Mouse (Mus musculus): Measurements from ENCODE around the gene Ecpas. TPM values are rescaled to one million over a fixed set of nuclear protein-coding genes. Genes with fewer than 3 reads are reported as not detected.

Ecpas gene
- polyA plus RNA-seq, 1 experiment from 2014 or later, result 47.7 TPM

DNA sequence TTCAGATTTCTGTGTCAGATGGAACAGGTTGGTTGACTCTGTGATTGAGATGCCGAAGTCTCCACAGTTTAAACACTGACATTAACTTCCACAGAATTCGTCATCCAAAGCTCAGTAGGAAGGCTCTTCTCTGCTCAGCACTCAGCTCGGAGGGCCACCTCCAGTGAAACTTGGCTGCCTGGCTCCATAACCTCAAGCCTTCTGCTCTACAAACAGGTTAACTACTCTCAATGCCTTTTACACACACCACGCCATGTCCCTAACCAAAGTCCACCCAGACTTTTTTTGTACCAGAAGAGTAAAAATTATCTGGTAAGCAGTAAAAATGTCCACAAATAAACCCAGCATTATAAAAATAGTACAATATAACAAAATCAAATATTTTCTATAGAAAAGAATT is 15.1 kb downstream of the Ecpas start:
- Histone ChIP-seq H3K36me3 (ENCODE audit: control insufficient read depth, insufficient read depth, low read length) (no peaks in the 10 kb centered on the region), H3K4me2 (ENCODE audit: low read depth) (no peak overlapping the region), H3K27ac (ENCODE audit: low read depth, low read length) (no peak overlapping the region), H3K9ac (ENCODE audit: low read length) (no peak overlapping the region), H3K27me3 (ENCODE audit: control insufficient read depth, insufficient read depth, low read length) (no peaks in the 10 kb centered on the region), H3K9me3 (ENCODE audit: control insufficient read depth, low read length) (no peaks in the 10 kb centered on the region), H3K4me1 (ENCODE audit: control insufficient read depth, insufficient read depth, low read length) (no peaks in the 10 kb centered on the region), H3K4me3 (ENCODE audit: low read depth, low read length) (no peak overlapping the region)
- 71% methylated on average over 4 of the region's 4 CpGs for WGBS
- no peak for ATAC-seq (ENCODE audit: insufficient read depth, low FRiP score, low TSS enrichment)
- DNase-seq (ENCODE audit: low spot score), result no peak

DNA sequence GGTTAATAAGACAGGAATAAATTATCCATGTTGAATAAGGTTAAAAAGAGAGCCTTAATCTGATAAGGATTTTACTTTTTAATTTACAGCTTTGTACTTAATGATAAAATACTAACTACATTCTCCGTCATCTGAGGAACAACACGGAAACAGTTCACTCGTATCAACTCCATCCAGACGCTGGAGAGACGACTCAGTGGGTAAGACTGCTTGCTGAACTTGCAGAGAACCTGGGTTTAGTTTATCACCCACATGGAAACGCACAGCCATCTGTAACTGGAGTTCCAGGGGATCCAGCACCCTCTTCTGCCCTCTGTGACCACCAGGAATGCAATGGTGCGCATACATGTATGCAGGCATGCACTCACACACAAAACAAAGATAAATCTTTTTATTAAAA is 18.1 kb downstream of the Ecpas start:
- no peaks in the 10 kb centered on the region for H3K4me1 ChIP-seq (ENCODE audit: control insufficient read depth, insufficient read depth, low read length)
- no peak overlapping the region for H3K4me3 ChIP-seq (ENCODE audit: low read depth, low read length)
- WGBS, result 86% methylated on average over 7 of the region's 7 CpGs
- no peak for DNase-seq (ENCODE audit: low spot score)
- H3K9me3 ChIP-seq (ENCODE audit: control insufficient read depth, low read length), result no peaks in the 10 kb centered on the region
- no peak for ATAC-seq (ENCODE audit: insufficient read depth, low FRiP score, low TSS enrichment)
- H3K9ac ChIP-seq (ENCODE audit: low read length), result no peak overlapping the region
- H3K4me2 ChIP-seq (ENCODE audit: low read depth), result no peak overlapping the region
- H3K27me3 ChIP-seq (ENCODE audit: control insufficient read depth, insufficient read depth, low read length), result no peaks in the 10 kb centered on the region
- H3K36me3 ChIP-seq (ENCODE audit: control insufficient read depth, insufficient read depth, low read length), result no peaks in the 10 kb centered on the region
- H3K27ac ChIP-seq (ENCODE audit: low read depth, low read length), result no peak overlapping the region

DNA sequence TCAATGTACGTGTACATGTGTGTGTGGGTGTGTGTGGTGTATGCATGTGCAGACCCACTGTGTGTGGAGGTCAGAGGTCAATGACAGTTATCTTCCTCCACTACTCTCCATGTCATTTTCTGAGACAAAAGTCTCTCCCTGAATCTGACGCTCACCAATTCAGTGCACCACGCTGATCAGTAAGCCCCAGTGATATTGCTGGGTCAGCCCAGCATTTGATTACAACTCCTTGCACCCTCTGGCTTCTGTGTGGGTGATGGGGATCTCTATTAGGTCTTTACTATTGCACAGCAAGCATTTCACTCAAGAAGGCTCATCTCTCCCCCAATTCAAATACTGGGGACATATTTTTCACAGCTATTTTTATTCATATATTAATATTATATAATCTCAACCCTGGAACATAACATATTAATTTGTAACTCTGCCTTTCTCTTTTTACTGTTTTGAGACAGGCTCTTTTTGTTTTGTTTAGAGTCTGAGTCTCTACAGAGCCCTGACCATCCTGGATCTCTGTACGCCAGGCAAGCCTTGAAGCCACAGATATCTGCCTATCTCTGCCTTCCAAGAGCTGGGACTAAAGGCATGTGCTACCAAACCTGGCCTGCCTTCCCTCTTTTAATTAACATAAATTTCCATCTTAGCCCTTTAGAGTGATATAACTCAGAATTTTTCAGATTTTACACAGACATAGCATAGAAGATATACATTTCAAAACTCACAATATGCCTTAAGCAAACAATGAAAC is 22.3 kb downstream of the Ecpas start:
- Histone ChIP-seq H3K9me3 (ENCODE audit: control insufficient read depth, low read length) (no peaks in the 10 kb centered on the region), H3K4me1 (ENCODE audit: control insufficient read depth, insufficient read depth, low read length) (no peaks in the 10 kb centered on the region), H3K27me3 (ENCODE audit: control insufficient read depth, insufficient read depth, low read length) (no peaks in the 10 kb centered on the region), H3K27ac (ENCODE audit: low read depth, low read length) (no peak overlapping the region), H3K9ac (ENCODE audit: low read length) (no peak overlapping the region), H3K36me3 (ENCODE audit: control insufficient read depth, insufficient read depth, low read length) (no peaks in the 10 kb centered on the region), H3K4me2 (ENCODE audit: low read depth) (no peak overlapping the region), H3K4me3 (ENCODE audit: low read depth, low read length) (no peak overlapping the region)
- ATAC-seq (ENCODE audit: insufficient read depth, low FRiP score, low TSS enrichment) (no peak), DNase-seq (ENCODE audit: low spot score) (no peak)
- 92% methylated on average over 4 of the region's 4 CpGs for WGBS

DNA sequence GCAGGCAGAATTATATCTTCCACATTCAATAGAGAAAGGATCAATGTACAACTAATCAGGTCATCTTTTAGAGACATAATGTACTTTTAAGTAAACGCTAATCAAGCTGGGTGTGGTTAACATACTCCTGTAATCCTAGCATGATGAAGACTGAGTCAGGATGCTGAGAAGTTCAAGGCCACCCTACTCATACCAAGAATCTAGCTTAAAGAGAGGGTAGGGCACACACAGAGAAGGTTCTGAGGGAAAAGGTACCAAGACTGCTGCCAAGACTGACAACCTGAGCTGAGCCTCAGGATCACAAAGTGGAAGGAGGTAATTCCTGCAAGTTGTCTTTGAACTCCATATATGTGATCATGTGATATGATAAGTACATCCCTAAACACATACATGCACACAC is 24.0 kb downstream of the Ecpas start:
- no peak overlapping the region for H3K9ac ChIP-seq (ENCODE audit: low read length)
- H3K36me3 ChIP-seq (ENCODE audit: control insufficient read depth, insufficient read depth, low read length), result no peaks in the 10 kb centered on the region
- H3K4me1 ChIP-seq (ENCODE audit: control insufficient read depth, insufficient read depth, low read length), result no peaks in the 10 kb centered on the region
- no peak for ATAC-seq (ENCODE audit: insufficient read depth, low FRiP score, low TSS enrichment)
- WGBS, result 93% methylated on average over 1 of the region's 1 CpGs
- H3K27ac ChIP-seq (ENCODE audit: low read depth, low read length), result no peak overlapping the region
- H3K4me2 ChIP-seq (ENCODE audit: low read depth), result no peak overlapping the region
- no peaks in the 10 kb centered on the region for H3K9me3 ChIP-seq (ENCODE audit: control insufficient read depth, low read length)
- DNase-seq (ENCODE audit: low spot score), result no peak
- no peaks in the 10 kb centered on the region for H3K27me3 ChIP-seq (ENCODE audit: control insufficient read depth, insufficient read depth, low read length)
- H3K4me3 ChIP-seq (ENCODE audit: low read depth, low read length), result no peak overlapping the region

DNA sequence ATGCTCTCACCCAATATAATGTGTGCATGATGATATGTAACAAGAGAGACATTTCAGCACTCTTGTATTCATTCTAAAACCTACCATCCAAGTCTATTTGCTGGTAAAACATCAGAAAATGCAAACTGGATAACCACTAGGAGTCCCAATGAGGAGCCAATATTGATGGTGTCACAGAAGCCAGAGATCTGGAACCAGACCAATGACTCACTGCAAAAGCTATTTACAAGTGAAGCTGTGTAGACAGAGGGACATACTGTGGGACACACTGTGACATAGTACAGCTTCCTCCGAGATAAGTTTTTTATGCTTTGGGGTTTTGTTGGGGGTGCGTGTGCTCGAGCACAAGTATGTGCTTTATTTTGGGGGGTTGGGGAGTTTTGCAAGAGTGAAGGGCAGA is 24.9 kb downstream of the Ecpas start:
- H3K9ac ChIP-seq (ENCODE audit: low read length), result no peak overlapping the region
- H3K4me2 ChIP-seq (ENCODE audit: low read depth), result no peak overlapping the region
- no peak for ATAC-seq (ENCODE audit: insufficient read depth, low FRiP score, low TSS enrichment)
- H3K4me3 ChIP-seq (ENCODE audit: low read depth, low read length), result no peak overlapping the region
- H3K27ac ChIP-seq (ENCODE audit: low read depth, low read length), result no peak overlapping the region
- H3K4me1 ChIP-seq (ENCODE audit: control insufficient read depth, insufficient read depth, low read length), result no peaks in the 10 kb centered on the region
- no peak for DNase-seq (ENCODE audit: low spot score)
- H3K27me3 ChIP-seq (ENCODE audit: control insufficient read depth, insufficient read depth, low read length), result no peaks in the 10 kb centered on the region
- no peaks in the 10 kb centered on the region for H3K36me3 ChIP-seq (ENCODE audit: control insufficient read depth, insufficient read depth, low read length)
- WGBS, result 96% methylated on average over 3 of the region's 3 CpGs
- H3K9me3 ChIP-seq (ENCODE audit: control insufficient read depth, low read length), result no peaks in the 10 kb centered on the region

DNA sequence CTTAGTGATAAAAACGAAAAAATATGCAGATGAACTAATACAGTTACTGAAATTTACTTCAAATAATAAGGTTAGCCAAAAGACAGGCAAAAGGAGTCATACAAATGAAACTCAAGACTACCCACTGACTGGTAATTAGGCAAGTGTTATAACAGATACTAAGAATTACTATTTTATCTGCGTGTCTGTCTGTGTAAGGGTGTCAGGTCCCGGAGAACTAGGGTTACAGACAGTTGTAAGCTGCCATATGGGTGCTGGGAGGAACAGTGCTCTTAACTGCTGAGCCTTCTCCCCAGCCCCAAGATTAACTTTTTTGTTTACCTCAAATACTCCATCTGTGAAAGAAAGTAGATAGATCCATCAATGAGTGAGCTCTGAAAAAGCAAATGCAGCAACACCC is 25.8 kb downstream of the Ecpas start:
- ATAC-seq (ENCODE audit: insufficient read depth, low FRiP score, low TSS enrichment), result no peak
- 86% methylated on average over 3 of the region's 3 CpGs for WGBS
- H3K27me3 ChIP-seq (ENCODE audit: control insufficient read depth, insufficient read depth, low read length), result no peaks in the 10 kb centered on the region

DNA sequence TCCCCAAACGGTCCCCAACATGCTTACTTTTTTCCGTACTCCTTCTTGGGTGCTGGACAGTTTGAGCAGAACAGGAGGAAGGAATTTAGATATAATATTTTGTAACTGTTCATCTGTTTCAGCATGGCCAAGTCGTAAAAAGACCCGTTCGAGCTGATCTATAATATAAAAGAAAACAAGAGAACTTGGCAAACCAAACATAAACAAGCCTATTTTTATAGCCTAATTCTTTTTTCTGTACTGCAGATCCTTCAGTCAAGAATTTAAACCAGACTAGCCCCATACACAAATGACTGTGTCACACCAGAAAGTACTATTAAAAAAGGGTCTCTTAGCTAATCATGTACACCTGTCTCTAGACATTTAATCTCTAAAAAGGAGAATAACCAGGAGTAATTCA is 27.2 kb downstream of the Ecpas start:
- H3K4me3 ChIP-seq (ENCODE audit: low read depth, low read length), result no peak overlapping the region
- H3K4me1 ChIP-seq (ENCODE audit: control insufficient read depth, insufficient read depth, low read length), result no peaks in the 10 kb centered on the region
- H3K9ac ChIP-seq (ENCODE audit: low read length), result no peak overlapping the region
- no peak for DNase-seq (ENCODE audit: low spot score)
- no peaks in the 10 kb centered on the region for H3K36me3 ChIP-seq (ENCODE audit: control insufficient read depth, insufficient read depth, low read length)
- no peak overlapping the region for H3K27ac ChIP-seq (ENCODE audit: low read depth, low read length)
- no peak for ATAC-seq (ENCODE audit: insufficient read depth, low FRiP score, low TSS enrichment)
- 93% methylated on average over 5 of the region's 5 CpGs for WGBS
- H3K27me3 ChIP-seq (ENCODE audit: control insufficient read depth, insufficient read depth, low read length), result no peaks in the 10 kb centered on the region
- H3K9me3 ChIP-seq (ENCODE audit: control insufficient read depth, low read length), result no peaks in the 10 kb centered on the region
- H3K4me2 ChIP-seq (ENCODE audit: low read depth), result no peak overlapping the region

More for the DNA sequence above, 25.8 kb downstream of the Ecpas start:
- DNase-seq (ENCODE audit: low spot score), result no peak
- no peaks in the 10 kb centered on the region for H3K9me3 ChIP-seq (ENCODE audit: control insufficient read depth, low read length)
- H3K9ac ChIP-seq (ENCODE audit: low read length), result no peak overlapping the region
- no peak overlapping the region for H3K27ac ChIP-seq (ENCODE audit: low read depth, low read length)
- no peak overlapping the region for H3K4me2 ChIP-seq (ENCODE audit: low read depth)
- no peaks in the 10 kb centered on the region for H3K4me1 ChIP-seq (ENCODE audit: control insufficient read depth, insufficient read depth, low read length)
- H3K4me3 ChIP-seq (ENCODE audit: low read depth, low read length), result no peak overlapping the region
- no peaks in the 10 kb centered on the region for H3K36me3 ChIP-seq (ENCODE audit: control insufficient read depth, insufficient read depth, low read length)

DNA sequence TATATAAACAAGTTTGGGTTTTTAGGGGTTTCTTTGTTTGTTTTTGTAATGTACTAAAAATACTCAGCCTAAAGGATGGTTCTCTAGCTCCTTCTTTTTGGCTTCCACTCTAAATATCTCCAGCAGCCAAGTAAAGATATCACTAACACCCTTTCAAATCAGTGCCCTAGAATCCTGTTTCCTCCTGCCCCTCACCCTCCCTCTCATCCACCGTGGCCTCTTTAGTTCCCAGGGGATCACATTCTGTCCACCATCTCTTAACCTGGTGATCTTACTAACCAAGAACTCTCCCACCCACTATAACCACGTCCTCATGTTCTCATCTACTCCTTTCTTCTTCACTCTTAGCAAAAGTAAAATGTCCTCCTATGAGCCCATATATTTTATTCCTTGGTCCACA is 28.7 kb downstream of the Ecpas start:
- Histone ChIP-seq H3K36me3 (ENCODE audit: control insufficient read depth, insufficient read depth, low read length) (no peaks in the 10 kb centered on the region), H3K27me3 (ENCODE audit: control insufficient read depth, insufficient read depth, low read length) (no peaks in the 10 kb centered on the region), H3K27ac (ENCODE audit: low read depth, low read length) (no peak overlapping the region), H3K4me3 (ENCODE audit: low read depth, low read length) (no peak overlapping the region), H3K9ac (ENCODE audit: low read length) (no peak overlapping the region), H3K4me1 (ENCODE audit: control insufficient read depth, insufficient read depth, low read length) (no peaks in the 10 kb centered on the region), H3K4me2 (ENCODE audit: low read depth) (no peak overlapping the region), H3K9me3 (ENCODE audit: control insufficient read depth, low read length) (no peaks in the 10 kb centered on the region)
- ATAC-seq (ENCODE audit: insufficient read depth, low FRiP score, low TSS enrichment) (no peak), DNase-seq (ENCODE audit: low spot score) (no peak)
- WGBS, result 84% methylated on average over 2 of the region's 2 CpGs

DNA sequence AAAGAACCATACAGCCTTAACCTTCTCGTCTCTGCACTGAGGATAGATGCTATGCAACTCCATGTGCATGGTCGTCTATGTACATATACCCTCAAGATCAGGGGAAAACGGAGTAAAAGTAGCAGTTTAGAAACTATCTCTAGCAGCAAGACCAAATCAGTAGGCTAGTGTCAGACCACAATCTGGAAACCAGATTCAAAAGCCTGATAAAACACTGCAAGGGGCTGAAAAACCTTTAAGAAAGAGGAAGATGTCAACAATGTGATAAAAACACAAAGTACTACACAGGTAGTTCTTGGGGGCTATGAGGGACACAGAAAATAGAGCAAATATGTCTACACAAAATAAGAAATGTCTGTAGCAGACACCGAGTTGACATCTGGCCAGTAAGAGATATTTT is 38.2 kb downstream of the Ecpas start:
- Histone ChIP-seq H3K27me3 (ENCODE audit: control insufficient read depth, insufficient read depth, low read length) (no peaks in the 10 kb centered on the region), H3K27ac (ENCODE audit: low read depth, low read length) (no peak overlapping the region), H3K9me3 (ENCODE audit: control insufficient read depth, low read length) (no peaks in the 10 kb centered on the region), H3K36me3 (ENCODE audit: control insufficient read depth, insufficient read depth, low read length) (no peaks in the 10 kb centered on the region), H3K4me1 (ENCODE audit: control insufficient read depth, insufficient read depth, low read length) (no peaks in the 10 kb centered on the region), H3K4me2 (ENCODE audit: low read depth) (no peak overlapping the region), H3K4me3 (ENCODE audit: low read depth, low read length) (no peak overlapping the region), H3K9ac (ENCODE audit: low read length) (no peak overlapping the region)
- 93% methylated on average over 4 of the region's 4 CpGs for WGBS
- DNase-seq (ENCODE audit: low spot score) (no peak), ATAC-seq (ENCODE audit: insufficient read depth, low FRiP score, low TSS enrichment) (no peak)
